Mouse (Mus musculus) left cerebral cortex, adult 8-10 months (tissue): ENCODE results near the gene Olfr370. TPM values are rescaled to one million over a fixed set of nuclear protein-coding genes. Genes with fewer than 3 reads are reported as not detected.

Experiments
- total RNA-seq, 4 experiments: library from RNA; stranded (reverse); gene quantifications; 2 replicates each; pipeline ENCODE4 v1.2.4; 2022

The Olfr370 gene
- total RNA-seq, 4 experiments from 2014 or later, result not detected

Other genes starting within 250 kb of the Olfr370 start
- gene Ucp1, start 245.4 kb upstream of the Olfr370 start, total RNA-seq, result not detected
- gene Elmod2, start 203.3 kb upstream of the Olfr370 start, total RNA-seq, result 10 to 100 TPM; 10.0 to 12.4 (median 12.0) TPM
- gene Mgat4d, start 187.3 kb upstream of the Olfr370 start, total RNA-seq, result not detected
- gene Clgn, start 145.9 kb upstream of the Olfr370 start, total RNA-seq, result 1 to 10 TPM; 8.6 to 9.6 (median 9.2) TPM
- gene Scoc, start 77.4 kb upstream of the Olfr370 start, total RNA-seq, result 100 to 1,000 TPM; 198 to 226 (median 211) TPM
- 100 to 1,000 TPM; 115 to 152 (median 134) TPM for gene Ndufb7, start 30.9 kb downstream of the Olfr370 start, total RNA-seq
- gene Tecr, start 72.2 kb downstream of the Olfr370 start, total RNA-seq, result 100 to 1,000 TPM; 638 to 678 (median 672) TPM
- 10 to 100 TPM; 44.9 to 46.9 (median 45.6) TPM for gene Dnajb1, start 72.4 kb downstream of the Olfr370 start, total RNA-seq
- 10 to 100 TPM; 72.9 to 74.5 (median 74.3) TPM for gene Gipc1, start 116.9 kb downstream of the Olfr370 start, total RNA-seq
- gene Ptger1, start 130.9 kb downstream of the Olfr370 start, total RNA-seq, result 1 to 10 TPM in 3 of 4 experiments, under 1 TPM in 1; 0.83 to 1.5 (median 1.3) TPM
- gene Pkn1, start 163.4 kb downstream of the Olfr370 start, total RNA-seq, result 10 to 100 TPM; 52.2 to 66.2 (median 54.8) TPM
- gene Ddx39, start 179.4 kb downstream of the Olfr370 start, total RNA-seq, result 10 to 100 TPM; 14.4 to 18.4 (median 16.3) TPM
- 10 to 100 TPM in 1 of 4 experiments, 1 to 10 TPM in 3; 8.3 to 12.2 (median 8.8) TPM for gene Adgre5, start 205.5 kb downstream of the Olfr370 start, total RNA-seq